Mouse (Mus musculus) adrenal gland, postnatal 25 days (tissue): ENCODE data around the gene Tcf12. TPM values are rescaled to one million over a fixed set of nuclear protein-coding genes. Genes with fewer than 3 reads are reported as not detected.

Experiments
- DNase-seq: peaks from one replicate; pipeline ENCODE4 v3.0.0; 2021; ENCODE audit warnings: mixed read lengths
- total RNA-seq: library from RNA; stranded (reverse); gene quantifications from 2 replicates; pipeline ENCODE4 v1.2.3, GENCODE M21; 2021

The Tcf12 gene
- total RNA-seq, 1 experiment from 2014 or later: 89.3 TPM

GRCm38 (mm10) chr9:71906522-71906921, 205.1 kb downstream of the Tcf12 start:
- no peak for DNase-seq

GRCm38 (mm10) chr9:71898852-71899251, 212.8 kb downstream of the Tcf12 start:
- DNase-seq: no peak

- no peak for DNase-seq
Measured at GRCm38 (mm10) chr9:71897399-71897798, 214.3 kb downstream of the Tcf12 start.

GRCm38 (mm10) chr9:71895931-71896724, 215.5 kb downstream of the Tcf12 start:
- no peak for DNase-seq

GRCm38 (mm10) chr9:71895291-71895690, 216.4 kb downstream of the Tcf12 start:
- DNase-seq: no peak

GRCm38 (mm10) chr9:71894943-71895286, 216.8 kb downstream of the Tcf12 start:
- no peak for DNase-seq

- DNase-seq: no peak
Measured at GRCm38 (mm10) chr9:71894246-71894942, 217.3 kb downstream of the Tcf12 start.

- DNase-seq: no peak
Measured at GRCm38 (mm10) chr9:71888450-71888849, 223.2 kb downstream of the Tcf12 start.

GRCm38 (mm10) chr9:71880629-71881028, 231.0 kb downstream of the Tcf12 start:
- no peak for DNase-seq

GRCm38 (mm10) chr9:71879972-71880371, 231.7 kb downstream of the Tcf12 start:
- DNase-seq: no peak

- DNase-seq: no peak
Measured at GRCm38 (mm10) chr9:71879415-71879814, 232.3 kb downstream of the Tcf12 start.

GRCm38 (mm10) chr9:71877867-71878266, 233.8 kb downstream of the Tcf12 start:
- no peak for DNase-seq

GRCm38 (mm10) chr9:71874761-71875160, 236.9 kb downstream of the Tcf12 start:
- no peak for DNase-seq

GRCm38 (mm10) chr9:71874035-71874572, 237.6 kb downstream of the Tcf12 start:
- no peak for DNase-seq

- no peak for DNase-seq
Measured at GRCm38 (mm10) chr9:71863338-71863737, 248.3 kb downstream of the Tcf12 start.

- no peak for DNase-seq
Measured at GRCm38 (mm10) chr9:71861629-71862028, 250.0 kb downstream of the Tcf12 start.

GRCm38 (mm10) chr9:71857926-71858325, 253.7 kb downstream of the Tcf12 start:
- no peak for DNase-seq

GRCm38 (mm10) chr9:71853904-71854303, 257.8 kb downstream of the Tcf12 start:
- DNase-seq: no peak

GRCm38 (mm10) chr9:71850283-71850682, 261.4 kb downstream of the Tcf12 start:
- no peak for DNase-seq

- no peak for DNase-seq
Measured at GRCm38 (mm10) chr9:71848392-71848791, 263.3 kb downstream of the Tcf12 start.

- no peak for DNase-seq
Measured at GRCm38 (mm10) chr9:71847921-71848320, 263.8 kb downstream of the Tcf12 start.

- DNase-seq: no peak
Measured at GRCm38 (mm10) chr9:71841850-71842249, 269.8 kb downstream of the Tcf12 start.

- DNase-seq: no peak
Measured at GRCm38 (mm10) chr9:71837366-71837765, 274.3 kb downstream of the Tcf12 start.

- DNase-seq: no peak
Measured at GRCm38 (mm10) chr9:71836366-71836765, 275.3 kb downstream of the Tcf12 start.
